Mouse (Mus musculus) thymus, postnatal 36 days (tissue): ENCODE measurements around the gene P2ry10.
A peak's percentile ranks its signal among the peaks of the same experiment; 100 is the strongest.
"Not testable (repeated sequence)": the region's sequence is repeated elsewhere in the genome, so short reads cannot be mapped to it uniquely, and the experiment has no call there.

ENCODE experiments used
- DNase-seq, 2 experiments: peaks; one replicate each; pipeline ENCODE4 v3.0.0; 2022; ENCODE audit warnings: mixed read lengths in 2 of 2

P2ry10 gene

DNA sequence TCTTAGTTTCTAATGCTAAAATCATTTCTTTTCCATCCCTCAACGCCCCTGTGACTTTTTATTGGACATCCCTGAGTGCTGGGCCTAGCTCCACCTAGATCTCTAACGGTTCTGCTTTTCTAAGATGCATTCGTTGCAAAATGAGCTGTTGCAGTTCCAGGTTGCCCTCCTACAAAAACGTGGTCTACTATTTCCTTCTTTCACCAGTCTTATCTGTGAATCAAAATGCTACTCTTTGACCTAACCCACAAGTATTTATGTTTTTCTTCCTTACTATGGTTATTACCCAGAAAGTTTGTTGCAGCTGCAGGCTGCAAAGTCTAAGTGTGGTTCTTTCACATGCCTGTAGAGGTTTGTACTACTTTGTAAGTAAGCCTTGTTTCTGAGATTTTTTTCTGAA is at the start of gene P2ry10:
TSS of gene P2ry10 (plus strand) at position 316 of the 400 bp plus-strand sequence.
- DNase-seq: peak in 1 of 2 experiments; percentile 27

- DNase-seq: no peak
Measured at GRCm38 (mm10) chrX:107039146-107039545, 49.1 kb upstream of the P2ry10 start.

- DNase-seq: no peak
Measured at GRCm38 (mm10) chrX:107039635-107040034, 48.7 kb upstream of the P2ry10 start.

GRCm38 (mm10) chrX:107042367-107042766 is 45.9 kb upstream of the P2ry10 start:
- no peak for DNase-seq

DNA sequence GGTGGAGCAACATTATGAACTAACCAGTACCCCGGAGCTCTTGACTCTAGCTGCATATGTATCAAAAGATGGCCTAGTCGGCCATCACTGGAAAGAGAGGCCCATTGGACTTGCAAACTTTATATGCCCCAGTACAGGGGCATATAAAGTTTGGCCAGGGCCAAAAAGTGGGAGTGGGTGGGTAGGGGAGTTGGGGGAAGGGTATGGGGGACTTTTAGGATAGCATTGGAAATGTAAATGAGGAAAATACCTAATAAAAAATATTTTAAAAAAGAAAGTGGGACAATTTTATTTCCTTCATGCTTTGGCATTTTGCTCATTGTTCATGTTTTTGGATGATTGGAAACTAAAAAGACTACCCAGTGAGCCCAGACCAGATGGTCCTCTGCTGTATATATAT is 4.9 kb upstream of the P2ry10 start:
- DNase-seq: not testable (repeated sequence)

- no peak for DNase-seq
Measured at GRCm38 (mm10) chrX:107084320-107084719, 4.0 kb upstream of the P2ry10 start.

- peak in 1 of 2 experiments; percentile 9 for DNase-seq
Measured at GRCm38 (mm10) chrX:107089131-107089530, 839 bp downstream of the P2ry10 start.

GRCm38 (mm10) chrX:107089930-107090329 is 1.6 kb downstream of the P2ry10 start:
- no peak for DNase-seq

- DNase-seq: no peak
Measured at GRCm38 (mm10) chrX:107095633-107096032, 7.3 kb downstream of the P2ry10 start.

- no peak for DNase-seq
Measured at GRCm38 (mm10) chrX:107116333-107116732, 28.0 kb downstream of the P2ry10 start.

- no peak for DNase-seq
Measured at GRCm38 (mm10) chrX:107116987-107117386, 28.7 kb downstream of the P2ry10 start.

- no peak for DNase-seq
Measured at GRCm38 (mm10) chrX:107143184-107143583, 54.9 kb downstream of the P2ry10 start.

DNA sequence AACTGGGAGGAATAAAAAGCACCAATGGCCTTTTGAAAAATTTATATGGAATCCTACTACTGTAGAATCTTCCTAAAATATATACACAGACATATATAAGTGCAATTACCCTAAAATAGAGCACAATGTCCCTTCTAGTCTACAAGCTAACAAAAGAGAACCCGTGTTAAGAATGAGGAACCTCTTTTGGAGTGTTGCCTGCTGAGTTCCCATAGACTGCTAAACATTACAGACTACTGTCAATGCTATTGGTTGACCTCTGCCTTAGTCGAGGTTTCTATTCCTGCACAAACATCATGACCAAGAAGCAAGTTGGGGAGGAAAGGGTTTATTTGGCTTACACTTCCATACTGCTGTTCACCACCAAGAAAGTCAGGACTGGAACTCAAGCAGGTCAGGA is 55.6 kb downstream of the P2ry10 start:
- no peak for DNase-seq

GRCm38 (mm10) chrX:107148681-107149080 is 60.4 kb downstream of the P2ry10 start, which contains the start of gene P2ry10b:
Gene P2ry10b, plus strand, starts transcription at chrX:107148927.
- no peak for DNase-seq

DNA sequence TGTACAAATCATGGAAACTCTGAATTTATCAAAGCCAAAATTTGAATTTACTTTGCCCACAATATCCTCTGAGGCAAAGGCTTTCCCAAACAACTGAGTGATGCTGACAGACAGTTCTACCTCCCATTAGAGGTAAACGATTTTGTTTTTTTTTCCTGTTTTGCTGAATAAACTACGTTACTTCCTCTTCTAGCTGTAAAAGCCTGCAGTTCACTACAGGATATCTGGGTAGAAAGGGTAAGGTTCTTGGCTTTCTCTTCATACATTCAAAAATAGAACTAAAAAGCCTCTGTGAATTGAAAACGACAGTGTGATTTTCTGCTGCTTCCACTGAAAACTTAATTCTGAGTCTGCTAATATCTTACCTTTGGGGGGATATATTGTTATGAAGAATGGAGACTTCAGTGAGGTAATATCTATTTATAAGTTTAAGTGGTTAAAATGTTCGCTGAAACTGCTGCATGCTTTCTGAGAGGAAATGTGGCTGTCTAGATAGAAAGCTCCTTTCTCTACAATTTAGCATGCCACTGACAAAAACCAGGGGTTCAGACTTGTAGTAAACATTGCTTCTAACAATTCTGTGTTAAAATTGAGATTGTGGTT is 61.2 kb downstream of the P2ry10 start:
- no peak for DNase-seq

DNA sequence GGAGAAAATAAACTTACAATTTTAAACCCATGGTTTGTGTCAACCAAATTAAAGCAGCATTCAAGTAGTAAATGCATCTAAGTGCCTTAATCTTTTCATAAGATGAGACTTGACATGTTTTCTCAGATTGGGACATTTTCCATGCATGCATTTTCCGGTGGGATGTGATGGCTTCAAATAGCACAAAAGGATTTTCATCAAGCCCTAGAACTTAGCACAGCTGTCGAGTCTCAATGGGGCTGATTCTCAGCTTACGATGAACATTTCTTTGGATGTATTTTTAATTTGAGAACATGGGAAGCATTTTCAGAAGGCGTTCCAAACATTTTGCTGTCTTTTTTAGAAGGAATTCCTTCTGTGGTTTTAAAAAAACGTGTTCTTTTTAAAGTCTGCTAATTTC is 61.7 kb downstream of the P2ry10 start:
- DNase-seq: no peak

- DNase-seq: peak; percentile 22
Measured at GRCm38 (mm10) chrX:107150752-107151515, 62.6 kb downstream of the P2ry10 start.
